Mouse (Mus musculus) megakaryocyte, embryonic 14.5 days (primary cell): ENCODE results near the gene Slc2a4. TPM values are rescaled to one million over a fixed set of nuclear protein-coding genes. Genes with fewer than 3 reads are reported as not detected.

Source experiments
- H3K27me3 ChIP-seq: replicated peaks from 2 replicates; pipeline ENCODE3; 2012; ENCODE audit warnings: inconsistent platforms
- H3K36me3 ChIP-seq: replicated peaks from 2 replicates; pipeline ENCODE3; 2012; ENCODE audit warnings: low read length, inconsistent platforms, mixed read lengths
- H3K4me1 ChIP-seq: 2 replicates; pipeline ENCODE4 v1.6.1; 2012; ENCODE audit warnings: inconsistent platforms
- H3K4me3 ChIP-seq: replicated peaks from 2 replicates; pipeline ENCODE3; 2012; ENCODE audit warnings: moderate library complexity, mild to moderate bottlenecking, inconsistent platforms
- H3K9me3 ChIP-seq: 2 replicates; pipeline ENCODE4 v1.6.1; 2012; ENCODE audit warnings: inconsistent platforms
- FLI1 ChIP-seq: IDR thresholded peaks from 2 replicates; pipeline ENCODE4 v1.6.1; 2012; ENCODE audit warnings: low read length, inconsistent platforms, mixed read lengths
- GATA1 ChIP-seq: IDR thresholded peaks from 3 replicates; pipeline ENCODE4 v1.6.1; 2012; ENCODE audit warnings: mixed read lengths, low read length, inconsistent platforms, borderline replicate concordance
- polyA plus RNA-seq: library from polyadenylated mRNA; stranded (reverse); fragments of >175 nt; gene quantifications from 2 replicates; pipeline ENCODE4 v1.2.3, GENCODE M21; 2012; ENCODE audit warnings: low replicate concordance; ENCODE audit not compliant: insufficient read depth

Gene Slc2a4
- polyA plus RNA-seq, 1 experiment = not detected

DNA sequence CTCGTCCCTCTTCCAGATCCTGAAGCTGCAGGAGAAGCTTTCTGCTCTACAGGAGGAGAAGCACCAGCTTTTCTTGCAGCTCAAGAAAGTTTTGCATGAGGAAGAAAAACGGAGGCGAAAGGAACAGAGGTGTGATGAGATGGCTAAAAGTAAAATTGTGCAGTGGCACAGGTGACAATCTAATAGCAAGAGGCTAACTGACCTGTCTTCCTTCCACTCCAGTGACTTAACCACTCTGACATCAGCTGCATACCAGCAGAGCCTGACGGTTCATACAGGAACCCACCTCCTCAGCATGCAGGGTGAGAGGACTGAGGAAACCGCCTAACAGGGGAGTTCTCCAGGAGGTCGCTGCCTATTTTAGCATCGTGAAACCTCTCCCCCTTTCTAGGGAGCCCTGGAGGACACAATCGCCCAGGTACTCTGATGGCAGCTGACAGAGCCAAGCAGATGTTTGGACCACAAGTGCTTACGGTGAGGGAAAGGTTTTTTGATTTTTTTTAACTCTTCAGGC is 33.0 kb downstream of the Slc2a4 start:
- H3K27me3 ChIP-seq = no peaks in the 10 kb centered on the region
- H3K9me3 ChIP-seq = no peaks in the 10 kb centered on the region
- H3K4me1 ChIP-seq = peaks cover 68% of the 10 kb centered on the region
- no peak for TF ChIP-seq FLI1
- TF ChIP-seq GATA1 = no peak
- H3K4me3 ChIP-seq = peak overlapping the region; percentile 98
- H3K36me3 ChIP-seq = peaks cover 82% of the 10 kb centered on the region

DNA sequence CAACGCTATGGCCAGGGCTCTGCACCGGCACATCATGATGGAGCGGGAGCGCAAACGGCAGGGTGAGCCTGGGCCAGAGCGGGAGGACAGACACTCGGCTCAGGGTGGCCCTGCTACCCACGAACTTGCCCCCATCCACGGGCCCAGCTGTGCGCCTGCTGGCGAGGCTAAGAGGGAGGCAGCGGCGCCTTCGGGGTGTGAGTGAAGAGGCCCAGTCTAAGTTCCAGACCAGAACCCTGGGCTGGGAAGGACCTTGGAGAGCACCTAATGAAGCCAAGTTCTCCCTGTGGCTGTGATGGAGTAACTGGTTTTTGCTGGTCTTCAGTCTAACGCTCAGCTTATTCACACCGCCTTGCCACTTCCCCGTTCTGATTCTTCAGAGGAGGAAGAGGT is 33.6 kb downstream of the Slc2a4 start:
- H3K4me3 ChIP-seq = peak overlapping the region; percentile 98
- peaks cover 67% of the 10 kb centered on the region for H3K4me1 ChIP-seq
- no peaks in the 10 kb centered on the region for H3K9me3 ChIP-seq
- H3K27me3 ChIP-seq = no peaks in the 10 kb centered on the region
- TF ChIP-seq FLI1 = no peak
- TF ChIP-seq GATA1 = no peak
- H3K36me3 ChIP-seq = peaks cover 87% of the 10 kb centered on the region

DNA sequence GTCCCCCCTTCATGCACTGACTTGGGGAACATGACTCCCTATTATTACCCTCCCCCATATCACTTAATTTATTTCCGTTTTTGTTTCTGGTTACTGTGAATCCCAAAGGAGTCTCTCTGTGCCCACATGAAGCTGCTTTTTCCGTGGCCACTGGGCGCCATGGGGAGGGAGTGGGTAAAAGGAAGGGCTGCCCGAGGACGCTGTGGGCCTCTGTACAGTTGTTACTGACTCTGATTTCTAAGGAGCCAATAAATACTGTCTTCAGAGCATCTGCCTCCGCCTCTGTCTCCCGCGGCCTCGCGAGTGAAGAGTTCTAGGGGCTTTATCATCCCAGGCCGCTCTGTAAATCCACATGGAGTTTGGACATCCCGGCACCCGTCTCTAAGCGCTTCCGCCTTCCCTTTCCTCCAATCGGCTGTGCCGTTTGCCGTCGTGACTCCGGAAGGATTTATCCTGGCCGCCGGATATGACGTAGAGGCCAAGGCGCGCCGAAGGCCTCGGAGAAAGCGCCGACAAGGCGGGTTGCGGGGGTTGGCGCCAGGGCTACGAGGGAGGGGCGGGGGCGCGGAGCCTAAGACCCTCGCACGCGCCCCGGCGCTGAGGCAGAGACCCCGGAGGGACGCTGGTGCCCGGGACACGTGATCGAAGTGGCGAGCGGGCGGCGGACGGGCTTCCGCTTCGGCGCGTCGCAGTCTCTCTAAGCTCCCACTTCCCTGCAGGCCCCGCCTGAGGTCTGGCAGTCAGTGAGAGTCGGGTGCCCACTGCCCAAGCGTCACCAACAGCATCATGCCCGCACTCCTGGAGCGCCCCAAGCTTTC is 34.2 kb downstream of the Slc2a4 start, which contains the start of gene Gps2:
Gps2 (plus strand) TSS at position 335 of the 818 bp plus-strand sequence.
- Histone ChIP-seq H3K4me1 (peaks cover 61% of the 10 kb centered on the region), H3K9me3 (no peaks in the 10 kb centered on the region), H3K4me3 (peak within 1 kb of the TSS; percentile 98), H3K27me3 (no peaks in the 10 kb centered on the region), H3K36me3 (peaks cover 87% of the 10 kb centered on the region)
- no peak for TF ChIP-seq GATA1
- peak; percentile 54; the same call in 1 of the 2 replicates for TF ChIP-seq FLI1

DNA sequence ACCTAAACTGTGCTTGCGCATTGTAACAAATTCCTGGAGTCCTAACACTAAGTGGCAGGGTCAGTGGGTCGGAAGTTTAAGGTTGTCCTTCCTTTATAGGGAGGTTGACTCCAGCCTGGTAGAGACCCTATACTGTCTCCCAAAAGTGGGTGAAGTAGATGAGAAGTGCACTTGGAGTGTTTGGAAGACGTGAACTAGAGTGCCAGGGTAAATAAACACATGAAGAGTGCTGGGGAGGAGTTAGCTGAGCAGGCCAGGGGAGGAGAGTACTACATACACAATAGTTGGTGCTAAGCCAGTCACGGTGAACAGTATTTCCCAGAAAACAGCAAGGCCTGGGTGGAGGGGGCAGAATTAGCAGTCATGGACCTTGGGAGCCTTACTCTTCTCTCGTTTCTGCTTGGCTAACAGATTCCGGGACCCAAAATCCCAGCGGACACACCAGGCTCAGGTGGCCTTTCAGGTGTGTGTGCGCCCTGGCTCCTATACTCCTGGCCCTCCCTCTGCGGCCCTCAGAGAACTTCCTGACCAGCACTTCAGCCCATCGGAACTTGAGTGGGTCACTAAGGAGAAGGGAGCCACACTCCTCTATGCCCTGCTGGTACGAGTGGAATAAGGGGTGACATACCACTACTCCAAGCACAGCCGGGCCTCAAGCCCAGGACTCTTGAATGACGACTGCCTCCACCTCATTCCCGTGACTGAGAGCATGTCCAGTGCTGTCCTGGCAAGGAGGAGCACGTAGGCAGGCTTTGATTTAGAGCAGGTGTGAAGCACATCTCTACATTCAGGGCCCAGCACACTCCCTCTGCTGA is 35.1 kb downstream of the Slc2a4 start:
- H3K27me3 ChIP-seq = no peaks in the 10 kb centered on the region
- H3K36me3 ChIP-seq = peaks cover 87% of the 10 kb centered on the region
- peaks cover 53% of the 10 kb centered on the region for H3K4me1 ChIP-seq
- TF ChIP-seq GATA1 (no peak), FLI1 (no peak)
- H3K4me3 ChIP-seq = peak overlapping the region; percentile 98
- H3K9me3 ChIP-seq = no peaks in the 10 kb centered on the region

DNA sequence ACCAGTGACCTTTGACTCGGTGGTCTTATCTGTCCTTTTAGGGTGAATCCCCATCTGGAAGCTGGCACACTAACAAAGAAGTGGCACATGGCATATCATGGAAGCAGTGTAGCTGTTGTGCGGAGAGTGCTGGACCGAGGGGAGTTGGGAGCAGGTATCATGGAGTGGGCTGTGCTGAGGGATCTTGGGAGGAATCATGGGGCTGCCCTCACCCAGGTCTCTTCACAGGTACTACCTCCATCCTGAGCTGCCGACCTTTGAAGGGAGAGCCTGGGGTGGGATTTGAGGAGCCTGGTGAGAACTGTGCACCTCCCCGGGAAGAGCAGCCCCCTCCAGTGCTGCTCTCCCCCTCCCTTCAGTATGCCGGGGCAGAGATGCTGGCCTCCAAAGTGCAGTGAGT is 36.3 kb downstream of the Slc2a4 start:
- Histone ChIP-seq H3K4me1 (peaks cover 40% of the 10 kb centered on the region), H3K9me3 (no peaks in the 10 kb centered on the region), H3K36me3 (peaks cover 88% of the 10 kb centered on the region), H3K27me3 (no peaks in the 10 kb centered on the region), H3K4me3 (peak overlapping the region; percentile 31)
- TF ChIP-seq GATA1 = no peak
- TF ChIP-seq FLI1 = no peak

DNA sequence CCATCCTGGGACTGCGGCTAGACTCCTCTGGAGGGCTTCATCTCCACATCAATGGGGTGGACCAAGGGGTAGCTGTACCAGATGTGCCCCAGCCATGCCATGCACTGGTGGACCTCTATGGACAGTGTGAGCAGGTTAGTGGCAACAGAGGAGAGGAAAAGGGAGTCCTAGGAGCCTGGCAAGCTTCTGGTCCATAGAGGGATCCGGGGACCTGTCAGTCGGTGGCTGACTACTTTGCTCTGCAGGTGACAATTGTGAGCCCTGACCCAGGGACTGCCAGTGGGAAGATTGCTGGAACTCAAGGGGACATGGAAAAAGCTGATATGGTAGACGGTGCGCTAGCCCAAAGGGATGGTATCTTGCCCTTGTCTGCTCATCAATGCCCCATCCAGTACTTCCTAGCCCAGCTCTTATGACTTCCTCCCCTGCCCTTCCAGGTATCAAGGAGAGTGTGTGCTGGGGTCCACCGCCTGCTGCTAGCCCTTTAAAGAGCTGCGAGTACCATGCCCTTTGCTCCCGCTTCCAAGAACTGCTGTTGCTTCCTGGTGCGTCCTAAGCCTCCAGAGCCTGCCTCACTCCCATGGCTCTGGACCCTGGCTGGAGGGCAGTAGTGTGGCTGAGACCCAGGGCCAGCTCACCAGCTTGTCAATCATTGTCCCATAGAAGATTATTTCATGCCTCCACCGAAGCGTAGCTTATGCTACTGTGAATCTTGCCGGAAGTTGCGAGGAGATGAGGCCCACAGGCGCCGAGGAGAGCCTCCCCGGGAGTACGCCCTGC is 37.0 kb downstream of the Slc2a4 start:
- TF ChIP-seq FLI1 (no peak), GATA1 (no peak)
- H3K27me3 ChIP-seq = no peaks in the 10 kb centered on the region
- peaks cover 33% of the 10 kb centered on the region for H3K4me1 ChIP-seq
- H3K4me3 ChIP-seq = no peak overlapping the region
- H3K9me3 ChIP-seq = no peaks in the 10 kb centered on the region
- H3K36me3 ChIP-seq = peaks cover 88% of the 10 kb centered on the region

DNA sequence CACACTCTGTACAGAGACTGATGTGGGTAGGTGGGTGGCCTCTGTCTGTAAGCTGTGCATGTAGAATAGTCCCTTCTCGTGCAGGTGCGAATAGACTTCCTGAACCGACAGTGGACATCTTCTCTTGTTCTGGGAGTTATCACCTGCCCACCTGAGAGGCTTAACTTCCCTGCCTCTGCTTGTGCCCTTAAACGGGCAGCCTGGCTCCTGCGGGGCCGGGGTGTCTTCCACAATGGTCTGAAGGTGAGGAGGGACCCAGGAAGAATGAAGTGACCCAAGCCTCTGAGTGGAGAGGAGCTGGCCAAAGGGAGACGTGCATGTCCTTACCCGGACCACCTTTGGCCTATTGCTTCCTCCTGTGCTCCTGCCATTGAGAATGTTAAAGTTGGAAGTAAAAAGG is 37.8 kb downstream of the Slc2a4 start:
- Histone ChIP-seq H3K4me1 (peaks cover 25% of the 10 kb centered on the region), H3K36me3 (peaks cover 88% of the 10 kb centered on the region)
- no peak for TF ChIP-seq GATA1
- no peak for TF ChIP-seq FLI1

DNA sequence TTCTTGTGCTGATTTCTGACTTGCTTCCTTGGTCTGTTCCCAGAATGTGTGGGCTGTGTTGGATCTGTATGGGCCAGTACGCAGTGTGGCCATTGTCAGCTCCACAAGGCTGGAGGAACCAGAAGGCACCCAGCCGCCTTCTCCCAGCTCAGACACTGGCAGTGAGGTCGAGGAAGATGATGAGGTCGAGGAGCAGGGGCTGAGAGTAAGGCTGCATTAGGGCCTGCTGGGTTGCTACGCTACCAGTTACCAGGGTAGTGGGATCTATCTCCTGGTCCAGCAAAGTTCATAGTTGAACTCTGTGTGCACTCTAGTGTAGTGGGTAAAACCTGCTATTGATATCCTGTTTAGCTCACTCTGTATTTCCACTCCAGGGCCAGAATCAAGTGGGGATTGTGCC is 38.8 kb downstream of the Slc2a4 start:
- H3K4me3 ChIP-seq = no peak overlapping the region
- H3K9me3 ChIP-seq = no peaks in the 10 kb centered on the region
- H3K36me3 ChIP-seq = peaks cover 92% of the 10 kb centered on the region
- peaks cover 15% of the 10 kb centered on the region for H3K4me1 ChIP-seq
- TF ChIP-seq FLI1 = no peak
- TF ChIP-seq GATA1 = no peak
- H3K27me3 ChIP-seq = no peaks in the 10 kb centered on the region

More for the DNA sequence above, 37.8 kb downstream of the Slc2a4 start:
- Histone ChIP-seq H3K27me3 (no peaks in the 10 kb centered on the region), H3K9me3 (no peaks in the 10 kb centered on the region), H3K4me3 (no peak overlapping the region)

DNA sequence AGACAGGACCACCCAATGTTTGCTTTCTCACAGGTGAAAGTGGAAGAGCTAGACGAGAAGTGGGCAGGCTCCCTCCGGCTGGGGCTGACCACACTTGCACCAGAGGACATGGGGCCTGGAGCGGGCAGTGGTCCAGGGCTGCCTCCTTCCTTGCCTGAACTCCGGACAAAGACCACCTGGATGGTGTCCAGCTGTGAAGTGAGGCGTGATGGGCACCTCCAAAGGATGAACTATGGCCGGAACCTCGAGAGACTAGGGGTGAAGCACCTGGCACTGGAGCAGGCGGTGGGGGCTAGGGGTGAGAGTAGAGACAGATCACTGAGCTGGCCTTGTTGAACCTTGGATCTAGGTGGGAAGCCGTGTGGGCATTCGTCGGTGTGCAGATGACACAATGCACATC is 39.3 kb downstream of the Slc2a4 start:
- H3K9me3 ChIP-seq = no peaks in the 10 kb centered on the region
- H3K36me3 ChIP-seq = peaks cover 97% of the 10 kb centered on the region

More for the DNA sequence above, 39.3 kb downstream of the Slc2a4 start:
- peaks cover 15% of the 10 kb centered on the region for H3K4me1 ChIP-seq
- H3K4me3 ChIP-seq = no peak overlapping the region
- TF ChIP-seq GATA1 = no peak
- TF ChIP-seq FLI1 = no peak
- no peaks in the 10 kb centered on the region for H3K27me3 ChIP-seq
